Mouse (Mus musculus) intestine, postnatal 0 days (tissue): ENCODE results near the gene Ren1. TPM values are rescaled to one million over a fixed set of nuclear protein-coding genes. Genes with fewer than 3 reads are reported as not detected.

ENCODE experiments used
- ATAC-seq: fragments of 200-750 bp; cut with Nextera tagmentation; 2 replicates; pipeline ENCODE4 v1.8.0; 2017; ENCODE audit warnings: mild to moderate bottlenecking, moderate TSS enrichment, moderate library complexity
- H3K27ac ChIP-seq: fragments of 300-500 bp; sonication (generic); 2 replicates; pipeline ENCODE4 v1.5.1; 2014; ENCODE audit warnings: mild to moderate bottlenecking, low read depth, low read length, moderate library complexity
- H3K27me3 ChIP-seq: fragments of 300-500 bp; sonication (generic); replicated peaks from 2 replicates; pipeline ENCODE4 v1.6.1; 2014; ENCODE audit warnings: low read length, mixed read lengths; ENCODE audit not compliant: control insufficient read depth, insufficient read depth
- H3K36me3 ChIP-seq: fragments of 300-500 bp; sonication (generic); 2 replicates; pipeline ENCODE4 v1.6.1; 2014; ENCODE audit warnings: mild to moderate bottlenecking, moderate library complexity; ENCODE audit not compliant: control insufficient read depth, insufficient read depth
- H3K4me1 ChIP-seq: fragments of 300-500 bp; sonication (generic); replicated peaks from 2 replicates; pipeline ENCODE4 v1.6.1; 2014; ENCODE audit warnings: antibody characterized with exemption, low read length, mixed read lengths; ENCODE audit not compliant: control insufficient read depth, insufficient read depth
- H3K4me2 ChIP-seq: fragments of 300-500 bp; sonication (generic); replicated peaks from 2 replicates; pipeline ENCODE4 v1.6.1; 2014; ENCODE audit warnings: low read depth, mild to moderate bottlenecking, moderate library complexity
- H3K4me3 ChIP-seq: fragments of 300-500 bp; sonication (generic); 2 replicates; pipeline ENCODE4 v1.5.1; 2014; ENCODE audit warnings: low read depth, low read length
- H3K9ac ChIP-seq: fragments of 300-500 bp; sonication (generic); 2 replicates; pipeline ENCODE4 v1.6.1; 2014; ENCODE audit warnings: mild to moderate bottlenecking, low read depth, low read length
- H3K9me3 ChIP-seq: fragments of 300-500 bp; sonication (generic); 2 replicates; pipeline ENCODE4 v1.6.1; 2016; ENCODE audit warnings: mixed run types; ENCODE audit not compliant: control insufficient read depth
- CTCF ChIP-seq: sonication (generic); IDR thresholded peaks from 2 replicates; pipeline ENCODE4 v1.5.1; 2016; ENCODE audit warnings: low read depth, mild to moderate bottlenecking, control low read depth, antibody characterized with exemption, moderate library complexity
- WGBS: fragments of 180-500 bp; shearing (Covaris S2); extraction: QIAGEN DNeasy Blood & Tissue Kit; methylation state at CpG from one replicate; pipeline ENCODE4 v1.1.7; 2014; 5-methylcytosine and 5-hydroxymethylcytosine counted together
- polyA plus RNA-seq: library from polyadenylated mRNA; unstranded; fragments of >200 nt; fragmentation: Nextera tagmentation; extraction: Ambion mirVana; gene quantifications from 2 replicates; pipeline ENCODE4 v1.2.1, GENCODE M21; 2015

Gene Ren1
- polyA plus RNA-seq, 1 experiment from 2014 or later = 4.3 TPM

- no peak for ATAC-seq
- no peak overlapping the region for H3K9ac ChIP-seq
- peaks cover 9% of the 10 kb centered on the region; the same call in 1 of the 2 replicates for H3K4me1 ChIP-seq
- no peak overlapping the region for H3K4me2 ChIP-seq
- WGBS = 70% methylated on average over 9 of the region's 9 CpGs
- no peaks in the 10 kb centered on the region for H3K27me3 ChIP-seq
- no peaks in the 10 kb centered on the region for H3K9me3 ChIP-seq
- no peak overlapping the region for H3K4me3 ChIP-seq
- H3K36me3 ChIP-seq = peaks cover 5% of the 10 kb centered on the region; the same call in 1 of the 2 replicates
- no peak overlapping the region for H3K27ac ChIP-seq
- TF ChIP-seq CTCF = no peak
Measured at GRCm38 (mm10) chr1:133408321-133408720, 58.0 kb downstream of the Ren1 start.

- 46% methylated on average over 6 of the region's 6 CpGs for WGBS
- peaks cover 5% of the 10 kb centered on the region; the same call in 1 of the 2 replicates for H3K36me3 ChIP-seq
- no peak overlapping the region for H3K4me2 ChIP-seq
- H3K4me3 ChIP-seq = no peak overlapping the region
- H3K4me1 ChIP-seq = peaks cover 11% of the 10 kb centered on the region
- H3K27me3 ChIP-seq = no peaks in the 10 kb centered on the region
- TF ChIP-seq CTCF = no peak
- no peak overlapping the region; the same call in 1 of the 2 replicates for H3K27ac ChIP-seq
- H3K9me3 ChIP-seq = no peaks in the 10 kb centered on the region
- H3K9ac ChIP-seq = no peak overlapping the region
- ATAC-seq = no peak
Measured at GRCm38 (mm10) chr1:133408880-133409516, 58.7 kb downstream of the Ren1 start.

GRCm38 (mm10) chr1:133409786-133410185, 59.5 kb downstream of the Ren1 start:
- peaks cover 17% of the 10 kb centered on the region for H3K4me1 ChIP-seq
- H3K27me3 ChIP-seq = no peaks in the 10 kb centered on the region
- 60% methylated on average over 9 of the region's 9 CpGs for WGBS
- no peak overlapping the region for H3K9ac ChIP-seq
- peaks cover 5% of the 10 kb centered on the region; the same call in 1 of the 2 replicates for H3K36me3 ChIP-seq
- no peak for ATAC-seq
- H3K27ac ChIP-seq = no peak overlapping the region
- H3K4me3 ChIP-seq = no peak overlapping the region
- no peaks in the 10 kb centered on the region for H3K9me3 ChIP-seq
- no peak for TF ChIP-seq CTCF
- no peak overlapping the region for H3K4me2 ChIP-seq

Other genes starting within 250 kb of the Ren1 start
- gene Ppp1r15b, start 219.4 kb upstream of the Ren1 start, polyA plus RNA-seq = 28.5 and 33.0 TPM in 2 replicates
- 7.5 and 8.0 TPM in 2 replicates for gene Plekha6, start 186.3 kb upstream of the Ren1 start, polyA plus RNA-seq
- gene Golt1a, start 40.7 kb upstream of the Ren1 start, polyA plus RNA-seq = 164 and 187 TPM in 2 replicates
- not detected in 2 replicates for gene Kiss1, start 28.6 kb upstream of the Ren1 start, polyA plus RNA-seq
- 6.0 and 6.2 TPM in 2 replicates for gene Etnk2, start 13.1 kb downstream of the Ren1 start, polyA plus RNA-seq
- gene Sox13, start 73.9 kb downstream of the Ren1 start, polyA plus RNA-seq = 12.3 and 12.6 TPM in 2 replicates